Mouse (Mus musculus): ENCODE data around the gene Dhcr7. TPM values are rescaled to one million over a fixed set of nuclear protein-coding genes. Genes with fewer than 3 reads are reported as not detected.
A peak's percentile ranks its signal among the peaks of the same experiment; 100 is the strongest.

The Dhcr7 gene
- polyA plus RNA-seq, 1 experiment from 2014 or later = 71.2 TPM

DNA sequence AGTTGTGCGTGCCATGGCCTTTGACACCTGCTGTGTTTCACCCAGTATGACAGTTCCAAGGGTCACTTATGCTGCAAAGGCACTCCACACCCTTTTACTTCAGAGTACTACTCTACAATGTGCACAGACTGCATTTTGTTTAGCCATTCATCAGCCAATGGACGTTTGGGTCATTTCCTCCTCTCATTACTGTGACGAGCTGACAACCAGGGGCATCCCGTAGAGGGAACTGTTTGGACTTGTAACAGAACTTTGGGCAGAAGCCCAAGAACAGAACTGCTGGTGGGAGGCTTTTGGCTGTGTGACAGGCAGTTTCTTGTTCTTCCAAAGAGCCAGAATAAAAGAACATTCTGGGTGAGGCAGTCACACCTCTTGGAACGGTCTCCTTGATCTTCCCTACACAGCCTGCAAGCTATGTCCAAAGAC, 17.7 kb upstream of the Dhcr7 start:
- H3K36me3 ChIP-seq = peaks cover 85% of the 10 kb centered on the region
- H3K27ac ChIP-seq (replicated peaks) = no peak overlapping the region
- H3K4me1 ChIP-seq = no peaks in the 10 kb centered on the region
- 85% methylated on average over 5 of the region's 5 CpGs for WGBS
- H3K27me3 ChIP-seq = no peaks in the 10 kb centered on the region
- H3K4me2 ChIP-seq (replicated peaks) = no peak overlapping the region
- H3K9ac ChIP-seq (replicated peaks) = no peak overlapping the region
- H3K4me3 ChIP-seq = no peak overlapping the region
- no peaks in the 10 kb centered on the region for H3K9me3 ChIP-seq
- no peak for ATAC-seq (ENCODE audit: low FRiP score, low read depth)

DNA sequence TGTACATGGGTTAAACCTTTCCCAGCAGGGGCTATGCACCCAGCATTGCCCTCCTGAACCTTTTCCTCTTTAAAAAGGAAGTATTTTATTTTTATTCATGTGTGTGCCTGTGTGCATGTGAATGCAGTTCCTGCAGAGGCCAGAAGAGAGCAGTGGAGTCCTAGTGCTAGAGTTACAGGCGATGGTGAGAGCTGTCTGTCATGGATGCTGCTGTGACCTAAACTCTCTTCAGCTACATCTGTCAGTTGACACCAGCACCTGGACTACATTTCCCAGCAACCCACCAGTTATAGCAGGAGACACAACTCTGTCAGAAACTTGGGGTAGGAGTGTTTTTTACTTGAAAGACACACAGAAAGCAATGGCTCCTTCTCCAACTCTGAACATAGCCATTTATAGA, 14.0 kb upstream of the Dhcr7 start:
- no peaks in the 10 kb centered on the region for H3K4me1 ChIP-seq
- no peak overlapping the region for H3K4me2 ChIP-seq (replicated peaks)
- WGBS = 40% methylated on average over 1 of the region's 1 CpGs
- H3K36me3 ChIP-seq = peaks cover 94% of the 10 kb centered on the region
- no peak overlapping the region for H3K27ac ChIP-seq (replicated peaks)
- no peak for ATAC-seq (ENCODE audit: low FRiP score, low read depth)
- no peaks in the 10 kb centered on the region for H3K27me3 ChIP-seq
- H3K9ac ChIP-seq (replicated peaks) = no peak overlapping the region
- no peaks in the 10 kb centered on the region for H3K9me3 ChIP-seq
- H3K4me3 ChIP-seq = no peak overlapping the region

DNA sequence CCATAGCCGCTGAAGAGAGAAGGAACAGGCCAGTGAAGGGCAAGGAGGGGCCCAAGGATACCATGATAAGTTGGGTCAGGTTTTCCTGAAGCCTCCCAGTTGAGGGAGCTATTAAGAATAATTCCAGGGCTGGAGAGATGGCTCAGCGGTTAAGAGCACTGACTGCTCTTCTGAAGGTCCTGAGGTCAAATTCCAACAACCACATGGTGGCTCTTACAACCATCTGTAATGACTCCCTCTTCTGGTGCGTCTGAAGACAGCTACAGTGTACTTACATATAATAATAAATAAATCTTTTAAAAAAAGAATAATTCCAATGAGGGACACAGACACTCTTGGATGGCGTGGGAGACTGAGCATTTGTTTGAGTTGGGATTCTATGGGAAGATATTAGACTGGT, 3.7 kb upstream of the Dhcr7 start:
- H3K4me3 ChIP-seq = no peak overlapping the region
- no peaks in the 10 kb centered on the region for H3K9me3 ChIP-seq
- peaks cover 38% of the 10 kb centered on the region for H3K36me3 ChIP-seq
- WGBS = 82% methylated on average over 4 of the region's 4 CpGs
- no peak overlapping the region for H3K27ac ChIP-seq (replicated peaks)
- ATAC-seq (ENCODE audit: low FRiP score, low read depth) = no peak
- H3K9ac ChIP-seq (replicated peaks) = no peak overlapping the region
- H3K4me1 ChIP-seq = peaks cover 15% of the 10 kb centered on the region
- H3K4me2 ChIP-seq (replicated peaks) = no peak overlapping the region
- no peaks in the 10 kb centered on the region for H3K27me3 ChIP-seq

DNA sequence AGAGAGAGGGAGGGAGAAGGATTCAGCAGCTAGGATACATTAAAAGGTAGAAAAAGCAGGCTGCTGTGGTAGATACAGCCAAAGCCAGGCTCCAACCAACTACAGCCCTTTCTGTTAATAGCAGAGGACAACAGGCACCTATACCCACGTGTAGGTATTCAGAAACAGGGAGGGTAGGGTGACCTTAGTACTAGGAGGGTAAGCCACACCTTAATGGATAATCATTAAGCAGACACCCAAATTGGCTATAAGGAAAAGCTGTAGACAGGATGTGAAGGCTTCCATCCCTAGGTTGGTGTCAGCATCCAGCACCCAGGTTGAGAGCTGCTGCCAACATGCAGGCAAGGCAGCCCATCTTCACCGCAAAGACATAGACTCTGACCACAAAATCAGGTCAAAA, 1.7 kb upstream of the Dhcr7 start:
- Histone ChIP-seq H3K4me2 (replicated peaks) (no peak overlapping the region), H3K36me3 (peaks cover 20% of the 10 kb centered on the region), H3K4me1 (peaks cover 15% of the 10 kb centered on the region), H3K27ac (replicated peaks) (no peak overlapping the region), H3K9ac (replicated peaks) (no peak overlapping the region), H3K9me3 (no peaks in the 10 kb centered on the region), H3K4me3 (no peak overlapping the region), H3K27me3 (no peaks in the 10 kb centered on the region)
- no peak for ATAC-seq (ENCODE audit: low FRiP score, low read depth)
- 94% methylated on average over 2 of the region's 2 CpGs for WGBS

DNA sequence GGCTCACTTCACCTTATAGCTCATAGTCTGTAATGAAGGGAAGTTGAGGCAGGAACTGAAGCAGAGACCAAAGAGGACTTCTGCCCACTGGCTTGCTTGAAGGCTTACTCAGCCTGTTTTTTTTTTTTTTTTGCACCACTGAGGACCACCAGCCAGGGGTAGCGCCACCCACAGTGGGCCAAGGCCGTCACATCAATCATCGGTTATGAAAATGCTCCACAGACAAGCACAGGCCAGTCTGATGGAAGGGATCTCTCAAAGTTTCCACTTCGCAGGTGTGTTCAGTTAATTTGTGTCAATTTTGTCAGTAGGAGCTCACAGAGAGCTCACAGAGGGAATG, 291 bp downstream of the Dhcr7 start:
- no peaks in the 10 kb centered on the region for H3K9me3 ChIP-seq
- H3K4me1 ChIP-seq = peaks cover 15% of the 10 kb centered on the region
- H3K27ac ChIP-seq (replicated peaks) = peak overlapping the region; percentile 72
- WGBS = 76% methylated on average over 4 of the region's 4 CpGs
- peak overlapping the region; percentile 77 for H3K4me2 ChIP-seq (replicated peaks)
- H3K9ac ChIP-seq (replicated peaks) = peak overlapping the region; percentile 55; the same call in 1 of the 2 replicates
- H3K27me3 ChIP-seq = no peaks in the 10 kb centered on the region
- H3K4me3 ChIP-seq = peak overlapping the region; percentile 64
- peaks cover 5% of the 10 kb centered on the region for H3K36me3 ChIP-seq
- ATAC-seq (ENCODE audit: low FRiP score, low read depth) = peak; percentile 48

DNA sequence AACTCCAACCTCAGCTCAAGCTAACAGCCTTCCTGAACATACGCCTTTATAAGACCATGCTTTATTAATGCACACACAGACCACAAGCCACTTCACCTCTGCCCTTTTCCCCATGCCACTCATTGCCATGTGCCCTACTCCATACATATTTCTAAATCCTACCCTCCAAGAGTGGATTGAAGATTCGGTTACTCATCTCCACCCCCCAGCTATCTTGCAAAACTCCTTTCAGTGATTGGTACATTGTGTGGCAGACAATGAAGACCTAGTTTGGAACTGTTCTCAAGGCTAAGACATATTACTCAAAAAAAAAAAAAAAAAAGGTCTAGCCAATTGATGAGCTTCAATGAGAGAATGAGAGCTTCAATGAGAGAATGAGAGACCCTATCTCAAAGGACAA, 4.0 kb downstream of the Dhcr7 start:
- Histone ChIP-seq H3K9ac (replicated peaks) (no peak overlapping the region), H3K36me3 (no peaks in the 10 kb centered on the region), H3K27ac (replicated peaks) (no peak overlapping the region), H3K9me3 (no peaks in the 10 kb centered on the region), H3K27me3 (no peaks in the 10 kb centered on the region), H3K4me1 (peaks cover 24% of the 10 kb centered on the region), H3K4me3 (no peak overlapping the region), H3K4me2 (replicated peaks) (no peak overlapping the region)
- WGBS = 90% methylated on average over 2 of the region's 2 CpGs
- ATAC-seq (ENCODE audit: low FRiP score, low read depth) = no peak

DNA sequence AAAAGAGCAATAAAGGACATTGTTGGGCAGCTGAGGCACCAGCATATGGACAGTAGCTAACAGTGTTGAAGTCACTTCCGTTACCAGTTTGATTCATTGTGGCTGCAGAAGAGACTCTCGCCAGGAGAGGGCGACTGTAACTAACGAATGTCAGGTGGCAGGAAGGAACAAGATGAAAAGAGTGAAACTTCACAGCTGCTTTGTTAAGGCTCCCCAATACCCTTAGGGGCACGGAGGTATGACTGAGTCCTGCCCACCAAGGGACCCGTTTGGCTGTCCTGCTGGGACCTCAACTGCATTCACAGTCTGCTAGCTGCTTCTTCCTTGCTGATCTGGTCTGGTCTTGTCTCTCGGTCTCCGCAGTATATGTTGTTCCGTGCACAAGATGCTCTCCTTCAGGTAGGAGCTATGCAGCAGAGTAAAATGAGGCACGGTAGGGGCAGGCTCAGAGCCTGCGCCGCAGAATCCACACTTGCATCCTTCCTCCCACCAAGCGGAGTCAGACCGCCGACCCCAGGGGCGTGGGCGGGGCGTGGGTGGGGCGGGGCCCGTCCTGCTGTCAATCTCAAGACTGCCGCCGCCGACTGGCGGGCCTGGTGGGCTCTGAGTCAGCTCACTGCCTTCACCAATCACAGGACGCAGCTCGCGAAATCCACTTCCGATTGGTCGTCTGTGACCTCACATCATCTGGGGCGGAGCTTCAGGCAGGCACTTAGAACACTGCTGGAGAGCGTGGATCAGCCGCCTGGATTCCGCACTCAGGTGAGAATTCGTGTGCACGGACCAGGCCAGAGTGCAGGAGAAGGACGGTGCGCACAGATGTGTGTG, 6.8 kb downstream of the Dhcr7 start:
- under 1% methylated on average over 36 of the region's 37 CpGs for WGBS
- Histone ChIP-seq H3K4me2 (replicated peaks) (peak overlapping the region; percentile 92), H3K4me3 (peak overlapping the region; percentile 67), H3K4me1 (peaks cover 28% of the 10 kb centered on the region), H3K9me3 (no peaks in the 10 kb centered on the region), H3K9ac (replicated peaks) (peak overlapping the region; percentile 81), H3K27me3 (no peaks in the 10 kb centered on the region), H3K27ac (replicated peaks) (peak overlapping the region; percentile 93), H3K36me3 (peaks cover 4% of the 10 kb centered on the region; the same call in 1 of the 2 replicates)
- peak; percentile 98 for ATAC-seq (ENCODE audit: low FRiP score, low read depth)

DNA sequence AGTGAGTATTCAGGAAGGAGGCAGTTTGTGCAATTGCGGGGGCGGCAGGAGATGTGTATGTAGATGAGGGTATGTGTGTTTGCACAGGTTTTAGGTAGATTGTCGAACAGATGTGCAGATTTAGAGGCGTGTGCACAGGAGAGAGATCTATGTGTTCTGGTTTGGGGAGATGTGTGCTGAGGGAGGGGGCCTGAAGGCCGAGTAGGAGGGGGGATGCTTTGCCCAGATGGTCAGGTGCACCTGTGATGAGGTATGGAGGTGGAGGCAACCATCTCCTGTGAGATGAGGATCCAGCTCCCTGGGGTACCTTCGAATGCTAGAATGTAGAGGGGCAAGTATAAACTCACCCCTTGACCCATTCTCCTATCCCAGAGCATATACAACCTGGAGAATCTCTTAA, 7.5 kb downstream of the Dhcr7 start:
- peak overlapping the region; percentile 67 for H3K4me3 ChIP-seq
- H3K9me3 ChIP-seq = no peaks in the 10 kb centered on the region
- 16% methylated on average over 6 of the region's 6 CpGs for WGBS
- ATAC-seq (ENCODE audit: low FRiP score, low read depth) = peak; percentile 16; the same call in 1 of the 2 replicates
- peaks cover 34% of the 10 kb centered on the region for H3K4me1 ChIP-seq
- peak overlapping the region; percentile 81 for H3K9ac ChIP-seq (replicated peaks)
- peaks cover 4% of the 10 kb centered on the region; the same call in 1 of the 2 replicates for H3K36me3 ChIP-seq
- H3K4me2 ChIP-seq (replicated peaks) = peak overlapping the region; percentile 92
- H3K27ac ChIP-seq (replicated peaks) = peak overlapping the region; percentile 71
- H3K27me3 ChIP-seq = no peaks in the 10 kb centered on the region

DNA sequence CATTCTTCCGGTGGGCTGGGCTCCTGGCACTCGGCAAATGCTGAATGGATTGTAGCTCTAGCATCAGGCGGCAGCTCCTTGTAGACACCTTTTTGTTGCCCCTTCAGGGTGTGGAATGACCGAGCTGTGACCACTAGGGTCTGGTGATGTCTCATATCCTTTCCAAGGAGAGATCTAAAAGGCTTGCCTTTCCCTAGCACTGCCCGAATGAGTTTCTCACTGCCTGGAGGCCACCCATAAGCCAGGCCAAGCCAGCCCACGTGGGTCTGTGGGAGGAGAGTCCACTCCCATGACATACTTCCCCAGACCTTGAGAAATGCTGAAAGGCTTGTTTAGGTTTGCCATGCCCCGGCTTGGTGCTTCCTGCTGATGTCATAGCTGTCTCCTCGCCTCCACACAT, 9.3 kb downstream of the Dhcr7 start:
- no peak overlapping the region for H3K9ac ChIP-seq (replicated peaks)
- H3K27ac ChIP-seq (replicated peaks) = no peak overlapping the region
- 89% methylated on average over 8 of the region's 8 CpGs for WGBS
- H3K9me3 ChIP-seq = no peaks in the 10 kb centered on the region
- no peak overlapping the region for H3K4me3 ChIP-seq
- H3K4me1 ChIP-seq = peaks cover 36% of the 10 kb centered on the region
- 0 out of 2 replicates have a peak overlapping the region, but pooled peaks have one; percentile 92 for H3K4me2 ChIP-seq (replicated peaks)
- H3K36me3 ChIP-seq = peaks cover 16% of the 10 kb centered on the region
- ATAC-seq (ENCODE audit: low FRiP score, low read depth) = no peak
- no peaks in the 10 kb centered on the region for H3K27me3 ChIP-seq

DNA sequence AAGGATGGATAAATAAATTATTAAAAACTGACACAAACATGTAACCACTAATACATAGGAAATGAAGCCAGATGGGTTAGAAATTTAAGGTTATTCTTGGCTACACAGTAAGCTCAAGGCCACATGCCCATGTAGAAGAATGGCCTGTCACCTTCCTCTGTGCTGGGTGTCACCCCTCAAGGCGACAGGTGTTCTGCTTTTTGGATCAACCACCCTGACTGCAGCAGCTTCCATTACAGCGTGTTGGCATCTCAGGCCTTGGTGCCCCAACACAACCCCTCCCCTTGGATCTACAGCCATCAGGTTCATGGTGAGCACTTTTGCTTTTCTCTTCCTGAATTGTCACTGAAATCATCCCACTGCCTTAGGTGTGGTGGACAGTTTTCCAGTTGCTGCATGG, 9.7 kb downstream of the Dhcr7 start:
- Histone ChIP-seq H3K4me2 (replicated peaks) (no peak overlapping the region), H3K9ac (replicated peaks) (0 out of 2 replicates have a peak overlapping the region, but pooled peaks have one; percentile 6), H3K4me1 (peaks cover 36% of the 10 kb centered on the region), H3K9me3 (no peaks in the 10 kb centered on the region), H3K27ac (replicated peaks) (no peak overlapping the region), H3K4me3 (no peak overlapping the region), H3K27me3 (no peaks in the 10 kb centered on the region), H3K36me3 (peaks cover 20% of the 10 kb centered on the region)
- WGBS = 98% methylated on average over 2 of the region's 2 CpGs
- no peak for ATAC-seq (ENCODE audit: low FRiP score, low read depth)

DNA sequence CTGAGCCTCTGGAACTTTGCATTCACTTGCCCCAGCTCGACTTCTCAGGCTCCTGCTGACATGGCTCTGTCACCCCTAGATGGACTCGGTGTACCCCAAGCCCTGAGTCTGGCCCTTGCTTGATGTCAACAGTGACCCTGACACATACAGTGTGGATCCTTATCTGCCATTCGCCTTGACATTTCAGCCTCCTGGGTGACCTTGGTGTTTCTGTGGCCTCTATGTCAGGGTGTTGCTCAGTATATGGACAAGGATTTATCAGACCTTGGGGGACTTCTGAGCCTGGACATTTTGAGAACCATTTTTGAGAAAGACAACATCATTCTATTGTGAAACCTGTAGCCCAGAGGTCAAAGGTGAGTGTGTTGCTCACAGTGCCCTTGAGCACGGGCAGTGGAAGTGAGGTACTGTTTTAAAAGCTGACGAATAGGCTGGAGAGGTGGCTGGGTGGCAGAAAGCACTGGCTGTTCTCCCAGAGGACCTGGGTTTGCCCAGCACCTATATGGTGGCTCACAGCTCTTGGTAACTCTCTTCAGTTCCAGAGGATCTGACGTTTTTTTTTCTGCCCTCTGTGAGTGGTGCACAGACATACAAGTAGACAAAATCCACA, 10.7 kb downstream of the Dhcr7 start:
- H3K4me1 ChIP-seq = peaks cover 36% of the 10 kb centered on the region
- H3K9ac ChIP-seq (replicated peaks) = no peak overlapping the region
- H3K36me3 ChIP-seq = peaks cover 31% of the 10 kb centered on the region
- no peaks in the 10 kb centered on the region for H3K27me3 ChIP-seq
- WGBS = 83% methylated on average over 6 of the region's 6 CpGs
- H3K27ac ChIP-seq (replicated peaks) = no peak overlapping the region
- H3K9me3 ChIP-seq = no peaks in the 10 kb centered on the region
- no peak for ATAC-seq (ENCODE audit: low FRiP score, low read depth)
- H3K4me3 ChIP-seq = no peak overlapping the region
- no peak overlapping the region for H3K4me2 ChIP-seq (replicated peaks)

DNA sequence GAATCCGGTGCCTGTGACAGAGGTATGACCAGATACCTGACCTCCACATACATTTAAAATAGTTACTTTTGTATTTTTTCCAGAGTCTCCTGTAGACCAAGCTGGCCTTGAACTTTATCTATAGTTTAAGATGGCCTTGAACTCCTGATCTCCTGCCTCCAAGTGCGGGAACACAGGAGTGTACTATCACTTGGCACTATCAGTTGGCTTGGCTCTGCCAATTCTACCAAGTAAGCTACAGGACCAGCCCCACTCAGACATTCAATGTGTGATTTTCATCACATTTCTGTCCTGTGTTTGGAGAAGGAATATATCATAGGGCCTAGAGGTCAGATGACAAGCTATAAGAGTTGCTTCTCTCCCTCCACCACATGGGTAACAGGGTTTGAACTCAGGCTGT, 11.4 kb downstream of the Dhcr7 start:
- H3K4me3 ChIP-seq = no peak overlapping the region
- no peaks in the 10 kb centered on the region for H3K9me3 ChIP-seq
- no peak overlapping the region for H3K9ac ChIP-seq (replicated peaks)
- no peak for ATAC-seq (ENCODE audit: low FRiP score, low read depth)
- H3K27me3 ChIP-seq = no peaks in the 10 kb centered on the region
- H3K4me2 ChIP-seq (replicated peaks) = no peak overlapping the region
- peaks cover 36% of the 10 kb centered on the region for H3K4me1 ChIP-seq
- peaks cover 35% of the 10 kb centered on the region for H3K36me3 ChIP-seq
- WGBS = 94% methylated on average over 2 of the region's 2 CpGs
- H3K27ac ChIP-seq (replicated peaks) = no peak overlapping the region
